Mouse (Mus musculus): Measurements from ENCODE around the gene Btg4. TPM values are rescaled to one million over a fixed set of nuclear protein-coding genes. Genes with fewer than 3 reads are reported as not detected.
A peak's percentile ranks its signal among the peaks of the same experiment; 100 is the strongest.

Gene Btg4
- total and polyA plus RNA-seq, 3 experiments = not detected

DNA sequence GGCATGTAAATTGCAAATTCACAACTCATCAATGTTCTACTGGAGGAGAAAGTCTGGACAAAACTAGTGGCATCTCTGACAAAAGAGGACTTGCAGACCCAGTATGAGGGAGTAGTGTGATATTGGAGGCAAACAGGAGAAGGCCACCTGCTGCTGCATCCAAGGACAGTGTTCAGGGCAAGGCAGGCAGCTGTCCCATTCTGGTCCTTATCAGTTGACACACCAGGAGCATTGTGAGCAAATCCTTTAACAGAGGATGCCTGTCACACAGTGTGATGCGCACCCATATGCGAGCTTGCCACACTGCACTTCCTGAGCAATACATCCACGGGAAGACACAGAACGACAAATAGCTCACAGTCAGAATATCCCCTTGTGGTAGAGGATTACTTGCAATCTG is 54.1 kb downstream of the Btg4 start:
- no peaks in the 10 kb centered on the region for H3K9me3 ChIP-seq (replicated peaks; ENCODE audit: low read length)
- H3K79me2 ChIP-seq (replicated peaks; ENCODE audit: control insufficient read depth, extremely low read depth, insufficient read depth, poor library complexity, severe bottlenecking) = no peaks in the 10 kb centered on the region
- H3K9ac ChIP-seq (ENCODE audit: insufficient read depth, low read depth) = no peak overlapping the region
- H3K27ac ChIP-seq (ENCODE audit: insufficient read depth, low read depth) = no peak overlapping the region
- no peak for DNase-seq (ENCODE audit: extremely low read depth)
- peaks cover 0 to 5% of the 10 kb centered on the region in 2 experiments; a peak in 2 of 4 replicates for H3K4me1 ChIP-seq (ENCODE audit: control insufficient read depth in 1 of 2, insufficient read depth in 2 of 2)
- dilution Hi-C loops (cut with MboI; ENCODE audit: extremely low pct_ligation_motif_present, extremely low pct_unique_long_range_greater_than_20kb, low sequenced_read_pairs) (no loop called here), in situ Hi-C loops (cut with MboI; ENCODE audit: low pct_ligation_motif_present, low pct_unique_long_range_greater_than_20kb, low sequenced_read_pairs) (no loop called here)
- TF ChIP-seq ETS1 (conservative IDR thresholded peaks at IDR 0.05; ENCODE audit: low read depth, low read length) = no peak
- TF ChIP-seq HCFC1 (IDR thresholded peaks at IDR 0.05; ENCODE audit: low read depth, low read length) = no peak
- no peak for TF ChIP-seq PAX5 (IDR thresholded peaks at IDR 0.05; ENCODE audit: low read length)
- TF ChIP-seq RAD21 (IDR thresholded peaks at IDR 0.05; ENCODE audit: low read depth, low read length) = no peak
- no peak for TF ChIP-seq POLR2AphosphoS2 (IDR thresholded peaks at IDR 0.05; ENCODE audit: low read depth, low read length)
- no peak for TF ChIP-seq ELF1 (IDR thresholded peaks at IDR 0.05; ENCODE audit: low read depth, low read length)
- no peak for TF ChIP-seq SMC3 (IDR thresholded peaks at IDR 0.05; ENCODE audit: low read depth, low read length)
- TF ChIP-seq TCF12 (IDR thresholded peaks at IDR 0.05; ENCODE audit: low read depth, low read length) = no peak
- TF ChIP-seq MXI1 (IDR thresholded peaks at IDR 0.05; ENCODE audit: low read depth, low read length) = no peak
- no peaks in the 10 kb centered on the region for H3K36me3 ChIP-seq (replicated peaks in 1 of 2; ENCODE audit: control insufficient read depth in 1 of 2, insufficient read depth in 1 of 2, low read length in 1 of 2)
- no peak overlapping the region for H3K4me2 ChIP-seq (ENCODE audit: insufficient read depth, low read depth, poor library complexity, severe bottlenecking)
- no peak overlapping the region for H3K4me3 ChIP-seq (replicated peaks in 1 of 3; ENCODE audit: low read depth in 2 of 3, low read length in 2 of 3, poor library complexity in 1 of 3)
- no peaks in the 10 kb centered on the region for H3K27me3 ChIP-seq (replicated peaks)

GRCm38 (mm10) chr9:51136985-51137384 is 76.3 kb downstream of the Btg4 start:
- DNase-seq (ENCODE audit: extremely low read depth) = peak; percentile 40

DNA sequence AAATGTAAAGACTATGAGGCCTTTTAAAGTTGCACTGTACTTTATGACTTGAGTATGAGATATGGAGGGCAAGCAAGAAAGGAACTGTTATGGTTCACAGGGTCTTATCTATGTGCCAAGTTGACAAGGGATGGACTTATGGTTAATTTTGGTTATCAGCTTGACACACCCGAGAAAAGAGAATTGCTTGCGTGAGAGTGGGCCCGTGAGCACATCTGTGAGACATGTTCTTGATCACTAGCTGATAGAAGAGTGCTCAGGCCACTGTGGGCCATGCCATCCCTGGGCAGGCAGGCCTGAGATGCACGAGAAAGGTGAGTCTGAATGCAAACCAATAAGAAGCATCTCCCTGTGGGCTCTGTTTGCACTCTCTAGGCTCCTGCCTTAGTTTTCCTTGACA is 76.7 kb downstream of the Btg4 start:
- Histone ChIP-seq H3K9ac (ENCODE audit: insufficient read depth, low read depth) (no peak overlapping the region), H3K27ac (ENCODE audit: insufficient read depth, low read depth) (no peak overlapping the region), H3K9me3 (replicated peaks; ENCODE audit: low read length) (no peaks in the 10 kb centered on the region), H3K27me3 (replicated peaks) (no peaks in the 10 kb centered on the region), H3K79me2 (replicated peaks; ENCODE audit: control insufficient read depth, extremely low read depth, insufficient read depth, poor library complexity, severe bottlenecking) (no peaks in the 10 kb centered on the region), H3K4me2 (ENCODE audit: insufficient read depth, low read depth, poor library complexity, severe bottlenecking) (no peak overlapping the region), H3K4me3 (replicated peaks in 1 of 3; ENCODE audit: low read depth in 2 of 3, low read length in 2 of 3, poor library complexity in 1 of 3) (no peak overlapping the region), H3K4me1 (ENCODE audit: control insufficient read depth in 1 of 2, insufficient read depth in 2 of 2) (no peaks in the 10 kb centered on the region), H3K36me3 (replicated peaks in 1 of 2; ENCODE audit: control insufficient read depth in 1 of 2, insufficient read depth in 1 of 2, low read length in 1 of 2) (no peaks in the 10 kb centered on the region)
- TF ChIP-seq EP300 (IDR thresholded peaks at IDR 0.05; ENCODE audit: low read length) (no peak), TBP (conservative IDR thresholded peaks at IDR 0.05; ENCODE audit: low read depth, low read length) (no peak), POLR2A (IDR thresholded peaks at IDR 0.05; ENCODE audit: low read depth, low read length) (no peak), MXI1 (IDR thresholded peaks at IDR 0.05; ENCODE audit: low read depth, low read length) (no peak), JUN (IDR thresholded peaks at IDR 0.05; ENCODE audit: insufficient read depth, low read depth, low read length) (no peak), RAD21 (IDR thresholded peaks at IDR 0.05; ENCODE audit: low read depth, low read length) (no peak), NRF1 (IDR thresholded peaks at IDR 0.05; ENCODE audit: low read depth, low read length) (no peak), ZMIZ1 (IDR thresholded peaks at IDR 0.05; ENCODE audit: low read depth, low read length) (no peak), ETS1 (conservative IDR thresholded peaks at IDR 0.05; ENCODE audit: low read depth, low read length) (no peak), CTCF (conservative IDR thresholded peaks at IDR 0.05 in 1 of 2, IDR thresholded peaks at IDR 0.05 in 1 of 2; ENCODE audit: low read depth in 2 of 2, low read length in 2 of 2) (no peak)
- dilution Hi-C loops (cut with MboI; ENCODE audit: extremely low pct_ligation_motif_present, extremely low pct_unique_long_range_greater_than_20kb, low sequenced_read_pairs) = no loop called here
- in situ Hi-C loops (cut with MboI; ENCODE audit: low pct_ligation_motif_present, low pct_unique_long_range_greater_than_20kb, low sequenced_read_pairs) = loop anchor here (25.0 kb wide), 1 partner anchor 300 kb away; the partner anchor contains the start of gene Ppp2r1b
- DNase-seq (ENCODE audit: extremely low read depth) = no peak

More at GRCm38 (mm10) chr9:51136985-51137384, 76.3 kb downstream of the Btg4 start:
- Histone ChIP-seq H3K4me1 (ENCODE audit: control insufficient read depth in 1 of 2, insufficient read depth in 2 of 2) (no peaks in the 10 kb centered on the region), H3K79me2 (replicated peaks; ENCODE audit: control insufficient read depth, extremely low read depth, insufficient read depth, poor library complexity, severe bottlenecking) (no peaks in the 10 kb centered on the region), H3K9ac (ENCODE audit: insufficient read depth, low read depth) (no peak overlapping the region), H3K4me2 (ENCODE audit: insufficient read depth, low read depth, poor library complexity, severe bottlenecking) (no peak overlapping the region), H3K36me3 (replicated peaks in 1 of 2; ENCODE audit: control insufficient read depth in 1 of 2, insufficient read depth in 1 of 2, low read length in 1 of 2) (no peaks in the 10 kb centered on the region), H3K27me3 (replicated peaks) (no peaks in the 10 kb centered on the region), H3K27ac (ENCODE audit: insufficient read depth, low read depth) (no peak overlapping the region), H3K9me3 (replicated peaks; ENCODE audit: low read length) (no peaks in the 10 kb centered on the region), H3K4me3 (replicated peaks in 1 of 3; ENCODE audit: low read depth in 2 of 3, low read length in 2 of 3, poor library complexity in 1 of 3) (no peak overlapping the region)
- dilution Hi-C loops (cut with MboI; ENCODE audit: extremely low pct_ligation_motif_present, extremely low pct_unique_long_range_greater_than_20kb, low sequenced_read_pairs) (no loop called here), in situ Hi-C loops (cut with MboI; ENCODE audit: low pct_ligation_motif_present, low pct_unique_long_range_greater_than_20kb, low sequenced_read_pairs) (loop anchor here (25.0 kb wide), 1 partner anchor 300 kb away; the partner anchor contains the start of gene Ppp2r1b)
- TF ChIP-seq SMC3 (IDR thresholded peaks at IDR 0.05; ENCODE audit: low read depth, low read length) = peak; percentile 71
- peak; percentile 73 to 85 for TF ChIP-seq CTCF (conservative IDR thresholded peaks at IDR 0.05 in 1 of 2, IDR thresholded peaks at IDR 0.05 in 1 of 2; ENCODE audit: low read depth in 2 of 2, low read length in 2 of 2)
- no peak for TF ChIP-seq ZC3H11A (IDR thresholded peaks at IDR 0.05; ENCODE audit: low read depth, low read length)
- peak; percentile 86 for TF ChIP-seq RAD21 (IDR thresholded peaks at IDR 0.05; ENCODE audit: low read depth, low read length)

Measured in CH12.LX (cell line).